22 mouse cellular contexts compared by ENCODE assay signal in the genomic region with DNA sequence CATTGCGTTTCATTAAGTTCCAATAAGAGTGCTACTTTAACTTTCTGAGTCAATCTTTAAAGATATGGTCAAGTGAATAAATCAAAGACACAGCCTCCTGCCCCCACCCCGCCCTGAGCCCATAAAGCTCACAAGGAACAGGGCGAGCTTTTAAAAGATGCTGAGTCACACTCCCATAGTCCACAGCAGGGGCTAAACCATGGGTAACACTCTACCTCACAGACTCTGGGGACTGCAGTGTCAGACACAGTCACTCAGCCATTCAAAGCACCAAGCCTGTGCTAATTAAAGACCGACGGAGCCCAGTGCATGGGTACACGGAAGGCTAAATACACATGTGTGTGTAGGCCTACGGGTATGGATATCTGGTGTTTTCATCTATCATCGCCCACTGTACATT.
DNase-seq lines count a peak whose midpoint lies in the region; ATAC-seq and TF ChIP-seq lines count a peak whose summit lies in the region.
"Had no signal": no experiment of that assay in that cellular context is flagged by ENCODE, and none has a peak within 500 bp of the region (broad histone marks: within the 10 kb centered on the region; RNA-seq: fewer than 3 reads in every experiment).

No protein-coding gene starts in this region.

- H3K9me3 ChIP-seq in forebrain, embryonic 11.5 days (ENCODE audit: control insufficient read depth, low read length) = no peaks in the 10 kb centered on the region
- H3K9me3 ChIP-seq in forebrain, embryonic 12.5 days = no peaks in the 10 kb centered on the region
- H3K9me3 ChIP-seq in midbrain, embryonic 11.5 days (ENCODE audit: control insufficient read depth, low read length) = no peaks in the 10 kb centered on the region
- no peaks in the 10 kb centered on the region for H3K9me3 ChIP-seq in midbrain, postnatal 0 days (ENCODE audit: low read length)
- no peaks in the 10 kb centered on the region for H3K9me3 ChIP-seq in stomach, embryonic 16.5 days (replicated peaks; ENCODE audit: control insufficient read depth, low read length)
- H3K9me3 ChIP-seq: heart, embryonic 13.5 days; midbrain, embryonic 10.5 days had no signal

- no peak overlapping the region for H3K27ac ChIP-seq in forebrain, embryonic 11.5 days (ENCODE audit: low read depth, low read length)
- no peak overlapping the region for H3K27ac ChIP-seq in forebrain, embryonic 12.5 days
- no peak overlapping the region for H3K27ac ChIP-seq in midbrain, embryonic 11.5 days (ENCODE audit: low read depth, low read length)
- H3K27ac ChIP-seq in midbrain, postnatal 0 days (ENCODE audit: low read depth, low read length) = no peak overlapping the region
- H3K27ac ChIP-seq in stomach, embryonic 16.5 days (ENCODE audit: low read length) = peak overlapping the region; percentile 50; the same call in 1 of the 2 replicates
- H3K27ac ChIP-seq: gastrocnemius, adult 2 months; heart, embryonic 13.5 days; hindbrain, embryonic 14.5 days; midbrain, embryonic 10.5 days had no signal

- H3K27me3 ChIP-seq in forebrain, embryonic 11.5 days (ENCODE audit: control insufficient read depth, insufficient read depth, low read length) = no peaks in the 10 kb centered on the region
- no peaks in the 10 kb centered on the region for H3K27me3 ChIP-seq in forebrain, embryonic 12.5 days
- no peaks in the 10 kb centered on the region for H3K27me3 ChIP-seq in midbrain, embryonic 11.5 days (ENCODE audit: control insufficient read depth, insufficient read depth, low read length)
- H3K27me3 ChIP-seq in midbrain, postnatal 0 days (ENCODE audit: insufficient read depth, low read length) = no peaks in the 10 kb centered on the region
- no peaks in the 10 kb centered on the region for H3K27me3 ChIP-seq in stomach, embryonic 16.5 days (ENCODE audit: control insufficient read depth, insufficient read depth, low read length)
- H3K27me3 ChIP-seq: heart, embryonic 13.5 days had no signal

- DNase-seq in forebrain, embryonic 11.5 days (ENCODE audit: low spot score) = no peak
- peak; percentile 60 for DNase-seq in midbrain, embryonic 11.5 days (ENCODE audit: low spot score, missing footprints)
- no peak for DNase-seq in midbrain, postnatal 0 days (ENCODE audit: low spot score)
- DNase-seq in ZHBTc4 (ENCODE audit: low read depth, low spot score) = peak; percentile 49
- DNase-seq in Muller cell, postnatal 12 days (ENCODE audit: inconsistent ontology term) = no peak
- DNase-seq in B cell, adult 2 months = no peak
- DNase-seq: cerebellum, adult 11-12 months; cerebellum, postnatal 14 days; embryo, embryonic 11 days; gastrocnemius, adult 2 months; kidney, postnatal 4 days; layer of hippocampus, adult 9-11 months; lung, adult 2 months; lung, postnatal 36 days; right cerebral cortex, postnatal 4 days; thymus, postnatal 36 days had no signal

- H3K4me3 ChIP-seq in forebrain, embryonic 11.5 days (ENCODE audit: low read depth, low read length) = no peak overlapping the region
- H3K4me3 ChIP-seq in forebrain, embryonic 12.5 days (replicated peaks) = no peak overlapping the region
- H3K4me3 ChIP-seq in midbrain, embryonic 11.5 days (ENCODE audit: low read depth, low read length) = no peak overlapping the region
- no peak overlapping the region for H3K4me3 ChIP-seq in midbrain, postnatal 0 days (ENCODE audit: low read depth, low read length)
- H3K4me3 ChIP-seq in stomach, embryonic 16.5 days (replicated peaks; ENCODE audit: low read length) = no peak overlapping the region
- H3K4me3 ChIP-seq: gastrocnemius, adult 2 months; heart, embryonic 13.5 days; midbrain, embryonic 10.5 days had no signal

- H3K4me1 ChIP-seq in forebrain, embryonic 11.5 days (replicated peaks; ENCODE audit: control insufficient read depth, insufficient read depth, low read length) = no peaks in the 10 kb centered on the region
- no peaks in the 10 kb centered on the region for H3K4me1 ChIP-seq in forebrain, embryonic 12.5 days
- H3K4me1 ChIP-seq in midbrain, embryonic 11.5 days (ENCODE audit: control insufficient read depth, insufficient read depth, low read length) = no peaks in the 10 kb centered on the region
- no peaks in the 10 kb centered on the region for H3K4me1 ChIP-seq in midbrain, postnatal 0 days (ENCODE audit: insufficient read depth, low read length)
- no peaks in the 10 kb centered on the region for H3K4me1 ChIP-seq in stomach, embryonic 16.5 days (ENCODE audit: control insufficient read depth, insufficient read depth, low read length)
- H3K4me1 ChIP-seq: heart, embryonic 13.5 days; midbrain, embryonic 10.5 days had no signal

- H3K36me3 ChIP-seq in forebrain, embryonic 11.5 days (ENCODE audit: control insufficient read depth, insufficient read depth, low read length) = no peaks in the 10 kb centered on the region
- H3K36me3 ChIP-seq in forebrain, embryonic 12.5 days (replicated peaks) = no peaks in the 10 kb centered on the region
- no peaks in the 10 kb centered on the region for H3K36me3 ChIP-seq in midbrain, embryonic 11.5 days (ENCODE audit: control insufficient read depth, insufficient read depth, low read length)
- no peaks in the 10 kb centered on the region for H3K36me3 ChIP-seq in midbrain, postnatal 0 days (ENCODE audit: insufficient read depth, low read length)
- H3K36me3 ChIP-seq in stomach, embryonic 16.5 days (ENCODE audit: control insufficient read depth, insufficient read depth, low read length) = no peaks in the 10 kb centered on the region; the same call in 1 of the 2 replicates
- H3K36me3 ChIP-seq: midbrain, embryonic 10.5 days had no signal

- TF ChIP-seq CTCF in midbrain, postnatal 0 days (IDR thresholded peaks at IDR 0.05) = no peak

- H3K9ac ChIP-seq in forebrain, embryonic 11.5 days (ENCODE audit: low read length) = no peak overlapping the region
- no peak overlapping the region for H3K9ac ChIP-seq in forebrain, embryonic 12.5 days
- H3K9ac ChIP-seq in midbrain, embryonic 11.5 days (ENCODE audit: low read length) = no peak overlapping the region
- H3K9ac ChIP-seq in midbrain, postnatal 0 days (replicated peaks; ENCODE audit: low read length, poor library complexity, severe bottlenecking) = no peak overlapping the region
- H3K9ac ChIP-seq in stomach, embryonic 16.5 days (ENCODE audit: low read length) = no peak overlapping the region
- H3K9ac ChIP-seq: heart, embryonic 13.5 days; hindbrain, embryonic 14.5 days had no signal

- no peak overlapping the region for H3K4me2 ChIP-seq in forebrain, embryonic 11.5 days (ENCODE audit: low read depth, low read length, severe bottlenecking)
- no peak overlapping the region for H3K4me2 ChIP-seq in forebrain, embryonic 12.5 days
- H3K4me2 ChIP-seq in midbrain, embryonic 11.5 days = no peak overlapping the region
- H3K4me2 ChIP-seq in midbrain, postnatal 0 days (ENCODE audit: low read depth, low read length, poor library complexity, severe bottlenecking) = no peak overlapping the region
- H3K4me2 ChIP-seq in stomach, embryonic 16.5 days (ENCODE audit: low read depth, low read length) = no peak overlapping the region
- H3K4me2 ChIP-seq: heart, embryonic 13.5 days; hindbrain, embryonic 14.5 days had no signal

- ATAC-seq in forebrain, embryonic 11.5 days (replicated peaks; ENCODE audit: low FRiP score) = 0 out of 2 replicates have a peak, but pooled peaks have one; percentile 21
- ATAC-seq in forebrain, embryonic 12.5 days (ENCODE audit: low FRiP score) = no peak
- no peak for ATAC-seq in midbrain, embryonic 11.5 days (ENCODE audit: low FRiP score)
- no peak for ATAC-seq in midbrain, postnatal 0 days (ENCODE audit: low FRiP score)
- ATAC-seq in stomach, embryonic 16.5 days (ENCODE audit: insufficient read depth, low FRiP score) = peak; percentile 64; the same call in 1 of the 2 replicates
- ATAC-seq: CD4-positive, CD25-positive, alpha-beta regulatory T cell, adult 4 months had no signal

- WGBS in forebrain, embryonic 11.5 days = 88% methylated on average over 8 of the region's 8 CpGs
- WGBS in forebrain, embryonic 12.5 days = 80% methylated on average over 8 of the region's 8 CpGs
- 82% methylated on average over 8 of the region's 8 CpGs for WGBS in midbrain, embryonic 11.5 days
- WGBS in midbrain, postnatal 0 days = 86% methylated on average over 8 of the region's 8 CpGs
- WGBS in stomach, embryonic 16.5 days = 79% methylated on average over 8 of the region's 8 CpGs

Comparison
In these comparisons a context has a peak if more than half of its experiments do, and no peak if none do; other contexts are left out.
1. ATAC-seq: peak in forebrain, embryonic 11.5 days (single experiment) and stomach, embryonic 16.5 days (single experiment); none in forebrain, embryonic 12.5 days (single experiment), midbrain, embryonic 11.5 days (single experiment) and midbrain, postnatal 0 days (single experiment).
2. DNase-seq: peak in midbrain, embryonic 11.5 days (single experiment) and ZHBTc4 (single experiment); none in forebrain, embryonic 11.5 days (single experiment), midbrain, postnatal 0 days (single experiment), Muller cell, postnatal 12 days (single experiment) and B cell, adult 2 months (0 of 2).